In genomic region chr2:69856392-69856791, GRCm38 (mm10) we compare ENCODE assay signal across 10 mouse cellular contexts. TPM values are rescaled to one million over a fixed set of nuclear protein-coding genes. Genes with fewer than 3 reads are reported as not detected.
DNase-seq lines count a peak whose midpoint lies in the region; ATAC-seq and TF ChIP-seq lines count a peak whose summit lies in the region.
"Had no signal": no experiment of that assay in that cellular context is flagged by ENCODE, and none has a peak within 500 bp of the region (broad histone marks: within the 10 kb centered on the region; RNA-seq: fewer than 3 reads in every experiment).

No protein-coding gene starts in this region.

- peak; percentile 32 for DNase-seq in liver
- peak; percentile 52 for DNase-seq in lung, embryonic 14.5 days
- peak; percentile 18 for DNase-seq in thymus, postnatal 14 days
- no peak for DNase-seq in left cerebral cortex, postnatal 36 days (ENCODE audit: low spot score in 2 of 2)
- DNase-seq: right cerebral cortex, adult 18-20 months had no signal

- H3K4me3 ChIP-seq in liver, embryonic 12.5 days: no peak overlapping the region
- H3K4me3 ChIP-seq in lung, embryonic 14.5 days (ENCODE audit: low read depth, low read length): no peak overlapping the region
- no peak overlapping the region for H3K4me3 ChIP-seq in forebrain, embryonic 15.5 days
- H3K4me3 ChIP-seq: forebrain, embryonic 13.5 days had no signal

- peak; percentile 47 for TF ChIP-seq CTCF in lung, embryonic 14.5 days (IDR thresholded peaks at IDR 0.05; ENCODE audit: low read depth)

- intact Hi-C loops in left cerebral cortex, postnatal 36 days (cut with DNase I): no loop called here

- no peak overlapping the region for H3K4me2 ChIP-seq in liver, embryonic 12.5 days
- peak overlapping the region; percentile 12; the same call in 1 of the 2 replicates for H3K4me2 ChIP-seq in lung, embryonic 14.5 days
- no peak overlapping the region for H3K4me2 ChIP-seq in forebrain, embryonic 15.5 days (replicated peaks)
- H3K4me2 ChIP-seq: forebrain, embryonic 13.5 days had no signal

- H3K9me3 ChIP-seq in liver, embryonic 12.5 days (replicated peaks): no peaks in the 10 kb centered on the region
- no peaks in the 10 kb centered on the region for H3K9me3 ChIP-seq in lung, embryonic 14.5 days (ENCODE audit: low read depth, low read length)
- no peaks in the 10 kb centered on the region for H3K9me3 ChIP-seq in forebrain, embryonic 15.5 days
- H3K9me3 ChIP-seq: forebrain, embryonic 13.5 days had no signal

- H3K27me3 ChIP-seq in liver, embryonic 12.5 days (replicated peaks): no peaks in the 10 kb centered on the region
- no peaks in the 10 kb centered on the region for H3K27me3 ChIP-seq in lung, embryonic 14.5 days (ENCODE audit: insufficient read depth, low read length)
- no peaks in the 10 kb centered on the region for H3K27me3 ChIP-seq in forebrain, embryonic 15.5 days
- H3K27me3 ChIP-seq: forebrain, embryonic 13.5 days had no signal

- H3K9ac ChIP-seq in liver, embryonic 12.5 days: no peak overlapping the region
- H3K9ac ChIP-seq in lung, embryonic 14.5 days: peak overlapping the region; percentile 29; the same call in 1 of the 2 replicates
- no peak overlapping the region for H3K9ac ChIP-seq in forebrain, embryonic 15.5 days (replicated peaks)
- H3K9ac ChIP-seq: forebrain, embryonic 13.5 days had no signal

- ATAC-seq in liver, embryonic 12.5 days: no peak
- ATAC-seq in common myeloid progenitor, adult 5-6 weeks (replicated peaks; ENCODE audit: low read depth, poor library complexity, severe bottlenecking): peak; percentile 77
- no peak for ATAC-seq in lung, embryonic 14.5 days (ENCODE audit: insufficient read depth)
- no peak for ATAC-seq in forebrain, embryonic 15.5 days (replicated peaks)
- ATAC-seq: forebrain, embryonic 13.5 days; midbrain, embryonic 16.5 days had no signal

- no peak overlapping the region for H3K27ac ChIP-seq in liver, embryonic 12.5 days
- H3K27ac ChIP-seq in lung, embryonic 14.5 days (ENCODE audit: low read depth): no peak overlapping the region
- H3K27ac ChIP-seq in forebrain, embryonic 15.5 days (replicated peaks): no peak overlapping the region
- H3K27ac ChIP-seq: forebrain, embryonic 13.5 days had no signal

- H3K36me3 ChIP-seq in liver, embryonic 12.5 days: no peaks in the 10 kb centered on the region
- H3K36me3 ChIP-seq in lung, embryonic 14.5 days (ENCODE audit: insufficient read depth): no peaks in the 10 kb centered on the region
- H3K36me3 ChIP-seq in forebrain, embryonic 15.5 days: no peaks in the 10 kb centered on the region

- 26% methylated on average over 8 of the region's 8 CpGs for WGBS in liver, embryonic 12.5 days (ENCODE audit: insufficient replicate concordance)
- whole genome bisulfite sequencing in lung, embryonic 14.5 days: 25% methylated on average over 8 of the region's 8 CpGs
- WGBS in forebrain, embryonic 15.5 days: 73% methylated on average over 8 of the region's 8 CpGs

- peaks cover 38% of the 10 kb centered on the region for H3K4me1 ChIP-seq in liver, embryonic 12.5 days
- H3K4me1 ChIP-seq in lung, embryonic 14.5 days (ENCODE audit: insufficient read depth): no peaks in the 10 kb centered on the region
- H3K4me1 ChIP-seq in forebrain, embryonic 15.5 days: peaks cover 4% of the 10 kb centered on the region; the same call in 1 of the 2 replicates
- H3K4me1 ChIP-seq: forebrain, embryonic 13.5 days had no signal

RNA-seq across cellular contexts. Expression of gene Ssb, which starts 5.0 kb away (rescaled TPM):
- polyA plus RNA-seq in liver, embryonic 12.5 days (2016; fragmentation: Nextera tagmentation; extraction: Ambion mirVana): 219 and 226 TPM in 2 replicates
- total RNA-seq in common myeloid progenitor, adult 5-6 weeks (2017): 696 and 720 TPM in 2 replicates
- 328 and 346 TPM in 2 replicates for polyA plus RNA-seq in lung, embryonic 14.5 days (2014; fragmentation: Nextera tagmentation; extraction: Ambion mirVana)
- total RNA-seq in left cerebral cortex, postnatal 36 days (2021): 100 to 1,000 TPM; 111 to 126 TPM
- 299 and 312 TPM in 2 replicates for polyA plus RNA-seq in forebrain, embryonic 15.5 days (2015; fragmentation: Nextera tagmentation; extraction: Ambion mirVana)

RNA-seq across cellular contexts. Expression of gene Mettl5, which starts 29.0 kb away (rescaled TPM):
- polyA plus RNA-seq in liver, embryonic 12.5 days (2016; fragmentation: Nextera tagmentation; extraction: Ambion mirVana): 46.1 and 47.5 TPM in 2 replicates
- 48.1 and 48.3 TPM in 2 replicates for total RNA-seq in common myeloid progenitor, adult 5-6 weeks (2017)
- polyA plus RNA-seq in lung, embryonic 14.5 days (2014; fragmentation: Nextera tagmentation; extraction: Ambion mirVana): 41.5 and 45.1 TPM in 2 replicates
- total RNA-seq in left cerebral cortex, postnatal 36 days (2021): 10 to 100 TPM; 11.4 to 12.8 TPM
- polyA plus RNA-seq in forebrain, embryonic 15.5 days (2015; fragmentation: Nextera tagmentation; extraction: Ambion mirVana): 27.2 and 34.6 TPM in 2 replicates

RNA-seq across cellular contexts. Expression of gene Klhl23, which starts 34.6 kb away (rescaled TPM):
- 31.3 and 31.9 TPM in 2 replicates for polyA plus RNA-seq in liver, embryonic 12.5 days (2016; fragmentation: Nextera tagmentation; extraction: Ambion mirVana)
- 18.2 and 28.2 TPM in 2 replicates for total RNA-seq in common myeloid progenitor, adult 5-6 weeks (2017)
- 36.1 and 39.6 TPM in 2 replicates for polyA plus RNA-seq in lung, embryonic 14.5 days (2014; fragmentation: Nextera tagmentation; extraction: Ambion mirVana)
- total RNA-seq in left cerebral cortex, postnatal 36 days (2021): 10 to 100 TPM; 54.4 to 57.9 TPM
- polyA plus RNA-seq in forebrain, embryonic 15.5 days (2015; fragmentation: Nextera tagmentation; extraction: Ambion mirVana): 64.5 TPM in 2 replicates

RNA-seq across cellular contexts. Expression of gene Ubr3, which starts 40.7 kb away (rescaled TPM):
- polyA plus RNA-seq in liver, embryonic 12.5 days (2016; fragmentation: Nextera tagmentation; extraction: Ambion mirVana): 7.7 and 9.2 TPM in 2 replicates
- total RNA-seq in common myeloid progenitor, adult 5-6 weeks (2017): 55.6 and 56.1 TPM in 2 replicates
- 19.5 and 20.1 TPM in 2 replicates for polyA plus RNA-seq in lung, embryonic 14.5 days (2014; fragmentation: Nextera tagmentation; extraction: Ambion mirVana)
- 100 to 1,000 TPM; 132 to 159 TPM for total RNA-seq in left cerebral cortex, postnatal 36 days (2021)
- polyA plus RNA-seq in forebrain, embryonic 15.5 days (2015; fragmentation: Nextera tagmentation; extraction: Ambion mirVana): 15.2 and 16.2 TPM in 2 replicates

Comparison
In these comparisons a context has a peak if more than half of its experiments do, and no peak if none do; other contexts are left out.
1. DNase-seq: peak in liver (single experiment), lung, embryonic 14.5 days (single experiment) and thymus, postnatal 14 days (single experiment); none in left cerebral cortex, postnatal 36 days (0 of 2).